Mouse (Mus musculus): Measurements from ENCODE around the gene Rapgef3. TPM values are rescaled to one million over a fixed set of nuclear protein-coding genes. Genes with fewer than 3 reads are reported as not detected.
A peak's percentile ranks its signal among the peaks of the same experiment; 100 is the strongest.

The Rapgef3 gene
- total and polyA plus RNA-seq, 3 experiments, result 2.5 to 3.4 (median 3.2) TPM

DNA sequence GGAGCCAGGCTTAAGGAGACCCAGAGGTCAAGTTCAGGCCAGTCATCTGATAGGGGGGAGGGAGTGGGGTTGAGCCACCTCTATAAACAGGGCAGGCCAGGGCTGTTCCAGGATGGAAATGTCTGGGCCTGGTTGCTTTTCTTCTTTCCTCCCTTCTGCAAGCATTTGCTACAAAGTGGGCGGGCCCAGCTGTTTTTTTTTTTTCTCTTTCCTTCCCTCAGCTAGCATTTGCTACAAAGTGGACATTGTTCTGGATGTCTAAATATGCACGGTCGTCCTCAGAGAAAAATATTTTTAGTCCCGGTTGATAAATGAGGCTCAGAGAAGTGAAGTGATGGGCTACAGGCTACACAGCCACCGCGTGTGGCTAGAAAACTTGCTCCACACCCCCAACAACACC lies 13.3 kb downstream of the Rapgef3 start:
- Histone ChIP-seq H3K4me1 (ENCODE audit: control insufficient read depth in 1 of 2, insufficient read depth in 2 of 2) (peaks cover 34 to 53% of the 10 kb centered on the region in 2 experiments), H3K9me3 (replicated peaks; ENCODE audit: low read length) (no peaks in the 10 kb centered on the region), H3K36me3 (replicated peaks in 1 of 2; ENCODE audit: control insufficient read depth in 1 of 2, insufficient read depth in 1 of 2, low read length in 1 of 2) (peaks cover 15 to 32% of the 10 kb centered on the region in 2 experiments), H3K9ac (ENCODE audit: insufficient read depth, low read depth) (no peak overlapping the region), H3K27me3 (replicated peaks) (no peaks in the 10 kb centered on the region), H3K79me2 (replicated peaks; ENCODE audit: control insufficient read depth, extremely low read depth, insufficient read depth, poor library complexity, severe bottlenecking) (no peaks in the 10 kb centered on the region), H3K4me3 (replicated peaks in 1 of 3; ENCODE audit: low read depth in 2 of 3, low read length in 2 of 3, poor library complexity in 1 of 3) (no peak overlapping the region), H3K27ac (ENCODE audit: insufficient read depth, low read depth) (no peak overlapping the region), H3K4me2 (ENCODE audit: insufficient read depth, low read depth, poor library complexity, severe bottlenecking) (no peak overlapping the region)
- dilution Hi-C loops (cut with MboI; ENCODE audit: extremely low pct_ligation_motif_present, extremely low pct_unique_long_range_greater_than_20kb, low sequenced_read_pairs) (no loop called here), in situ Hi-C loops (cut with MboI; ENCODE audit: low pct_ligation_motif_present, low pct_unique_long_range_greater_than_20kb, low sequenced_read_pairs) (loop anchor here (5.0 kb wide), 1 partner anchor 37 kb away; no protein-coding TSS in a partner anchor)
- no peak for TF ChIP-seq IRF4 (IDR thresholded peaks at IDR 0.05; ENCODE audit: low read depth, low read length)
- no peak for TF ChIP-seq MYC (IDR thresholded peaks at IDR 0.05; ENCODE audit: low read depth, low read length)
- peak; percentile 66 for TF ChIP-seq ZNF384 (IDR thresholded peaks at IDR 0.05; ENCODE audit: low read depth, low read length)
- DNase-seq (ENCODE audit: extremely low read depth), result no peak

GRCm38 (mm10) chr15:97752491-97752890 lies 15.3 kb downstream of the Rapgef3 start:
- H3K79me2 ChIP-seq (replicated peaks; ENCODE audit: control insufficient read depth, extremely low read depth, insufficient read depth, poor library complexity, severe bottlenecking), result no peaks in the 10 kb centered on the region
- in situ Hi-C loops (cut with MboI; ENCODE audit: low pct_ligation_motif_present, low pct_unique_long_range_greater_than_20kb, low sequenced_read_pairs) (loop anchor here (5.0 kb wide), 1 partner anchor 35 kb away; no protein-coding TSS in a partner anchor), dilution Hi-C loops (cut with MboI; ENCODE audit: extremely low pct_ligation_motif_present, extremely low pct_unique_long_range_greater_than_20kb, low sequenced_read_pairs) (no loop called here)
- no peak overlapping the region for H3K4me3 ChIP-seq (replicated peaks in 1 of 3; ENCODE audit: low read depth in 2 of 3, low read length in 2 of 3, poor library complexity in 1 of 3)
- H3K9ac ChIP-seq (ENCODE audit: insufficient read depth, low read depth), result no peak overlapping the region
- no peaks in the 10 kb centered on the region for H3K27me3 ChIP-seq (replicated peaks)
- peaks cover 34 to 58% of the 10 kb centered on the region in 2 experiments for H3K4me1 ChIP-seq (ENCODE audit: control insufficient read depth in 1 of 2, insufficient read depth in 2 of 2)
- peaks cover 8 to 28% of the 10 kb centered on the region in 2 experiments for H3K36me3 ChIP-seq (replicated peaks in 1 of 2; ENCODE audit: control insufficient read depth in 1 of 2, insufficient read depth in 1 of 2, low read length in 1 of 2)
- no peaks in the 10 kb centered on the region for H3K9me3 ChIP-seq (replicated peaks; ENCODE audit: low read length)
- no peak for DNase-seq (ENCODE audit: extremely low read depth)
- TF ChIP-seq MYC (IDR thresholded peaks at IDR 0.05; ENCODE audit: low read depth, low read length) (no peak), MXI1 (IDR thresholded peaks at IDR 0.05; ENCODE audit: low read depth, low read length) (no peak), ZNF384 (IDR thresholded peaks at IDR 0.05; ENCODE audit: low read depth, low read length) (no peak), USF1 (IDR thresholded peaks at IDR 0.05; ENCODE audit: low read depth, low read length) (no peak), BHLHE40 (IDR thresholded peaks at IDR 0.05; ENCODE audit: low read depth, low read length) (no peak), RCOR1 (conservative IDR thresholded peaks at IDR 0.05; ENCODE audit: low read depth, low read length) (no peak), PAX5 (IDR thresholded peaks at IDR 0.05; ENCODE audit: low read length) (no peak), ZKSCAN1 (IDR thresholded peaks at IDR 0.05; ENCODE audit: borderline replicate concordance, low read depth, low read length) (no peak), E2F4 (IDR thresholded peaks at IDR 0.05; ENCODE audit: insufficient replicate concordance, low read depth, low read length) (no peak), NELFE (IDR thresholded peaks at IDR 0.05; ENCODE audit: low read depth, low read length) (no peak), UBTF (IDR thresholded peaks at IDR 0.05; ENCODE audit: low read depth, low read length) (no peak), CHD2 (IDR thresholded peaks at IDR 0.05; ENCODE audit: low read length) (no peak), KAT2A (IDR thresholded peaks at IDR 0.05; ENCODE audit: insufficient replicate concordance, low read length) (no peak), MEF2A (IDR thresholded peaks at IDR 0.05; ENCODE audit: borderline replicate concordance, low read depth, low read length) (no peak)
- H3K27ac ChIP-seq (ENCODE audit: insufficient read depth, low read depth), result no peak overlapping the region
- no peak overlapping the region for H3K4me2 ChIP-seq (ENCODE audit: insufficient read depth, low read depth, poor library complexity, severe bottlenecking)
